Comparison of ENCODE assay signal across 24 mouse cellular contexts in genomic region chr9:95796323-95796722, GRCm38 (mm10). TPM values are rescaled to one million over a fixed set of nuclear protein-coding genes. Genes with fewer than 3 reads are reported as not detected.
A peak's percentile ranks its signal among the peaks of the same experiment; 100 is the strongest.
DNase-seq lines count a peak whose midpoint lies in the region; ATAC-seq and TF ChIP-seq lines count a peak whose summit lies in the region.
"Had no signal": no experiment of that assay in that cellular context is flagged by ENCODE, and none has a peak within 500 bp of the region (broad histone marks: within the 10 kb centered on the region; RNA-seq: fewer than 3 reads in every experiment).

No protein-coding gene starts in this region.

- H3K9ac ChIP-seq in intestine, postnatal 0 days (ENCODE audit: low read depth, low read length) = no peak overlapping the region
- H3K9ac ChIP-seq: embryonic facial prominence, embryonic 13.5 days; hindbrain, embryonic 13.5 days; liver, embryonic 14.5 days; neural tube, embryonic 13.5 days had no signal

- intact Hi-C loops in heart, postnatal 14 days (cut with DNase I) = no loop called here

- H3K4me1 ChIP-seq in kidney, adult 2 months (ENCODE audit: control insufficient read depth, insufficient read depth, low read length) = peaks cover 9% of the 10 kb centered on the region
- H3K4me1 ChIP-seq in intestine, postnatal 0 days (replicated peaks; ENCODE audit: control insufficient read depth, insufficient read depth, low read length) = peaks cover 3% of the 10 kb centered on the region; the same call in 1 of the 2 replicates
- H3K4me1 ChIP-seq: embryonic facial prominence, embryonic 13.5 days; hindbrain, embryonic 13.5 days; neural tube, embryonic 13.5 days had no signal

- no peak overlapping the region for H3K4me2 ChIP-seq in intestine, postnatal 0 days (replicated peaks; ENCODE audit: low read depth)
- H3K4me2 ChIP-seq: embryonic facial prominence, embryonic 13.5 days; hindbrain, embryonic 13.5 days; neural tube, embryonic 13.5 days had no signal

- no peaks in the 10 kb centered on the region for H3K9me3 ChIP-seq in intestine, postnatal 0 days (ENCODE audit: control insufficient read depth)
- H3K9me3 ChIP-seq: embryonic facial prominence, embryonic 13.5 days; neural tube, embryonic 13.5 days had no signal

- no peak for TF ChIP-seq CTCF in kidney, adult 2 months (conservative IDR thresholded peaks at IDR 0.05; ENCODE audit: insufficient read depth, insufficient read length, low read depth, low read length)
- peak; percentile 40 for TF ChIP-seq CTCF in intestine, postnatal 0 days (IDR thresholded peaks at IDR 0.05; ENCODE audit: low read depth)

- no peak for DNase-seq in kidney, adult 2 months
- no peak for DNase-seq in kidney, adult 9 months
- DNase-seq in A20 (ENCODE audit: low read depth, low spot score) = peak; percentile 40
- DNase-seq in ES-CJ7 (ENCODE audit: low read depth, low spot score) = peak; percentile 41
- no peak for DNase-seq in MN1 (ENCODE audit: low spot score)
- no peak for DNase-seq in heart, postnatal 14 days
- DNase-seq: adrenal gland, postnatal 10 days; cerebellum, adult 2 months; cerebellum, postnatal 25 days; embryo, embryonic 11 days; gastrocnemius, postnatal 25 days; heart, postnatal 36 days; kidney, postnatal 25 days; thymus, adult 18-20 months; thymus, postnatal 36 days had no signal

- no peaks in the 10 kb centered on the region for H3K27me3 ChIP-seq in kidney, adult 2 months (replicated peaks; ENCODE audit: control insufficient read depth, insufficient read depth, low read length)
- H3K27me3 ChIP-seq in intestine, postnatal 0 days (replicated peaks; ENCODE audit: control insufficient read depth, insufficient read depth, low read length) = no peaks in the 10 kb centered on the region
- H3K27me3 ChIP-seq: embryonic facial prominence, embryonic 13.5 days; hindbrain, embryonic 13.5 days; neural tube, embryonic 13.5 days had no signal

- H3K36me3 ChIP-seq in kidney, adult 2 months (ENCODE audit: control insufficient read depth, insufficient read depth, low read length) = no peaks in the 10 kb centered on the region
- H3K36me3 ChIP-seq in intestine, postnatal 0 days (ENCODE audit: control insufficient read depth, insufficient read depth) = no peaks in the 10 kb centered on the region
- H3K36me3 ChIP-seq: embryonic facial prominence, embryonic 13.5 days; hindbrain, embryonic 13.5 days; neural tube, embryonic 13.5 days had no signal

- TF ChIP-seq POLR2A in kidney, adult 2 months (IDR thresholded peaks at IDR 0.05; ENCODE audit: low read depth, low read length) = no peak

- no peak overlapping the region for H3K4me3 ChIP-seq in kidney, adult 2 months (ENCODE audit: insufficient read depth, low read depth, low read length)
- no peak overlapping the region for H3K4me3 ChIP-seq in intestine, postnatal 0 days (ENCODE audit: low read depth, low read length)
- H3K4me3 ChIP-seq: embryonic facial prominence, embryonic 13.5 days; hindbrain, embryonic 13.5 days; myocyte; neural tube, embryonic 13.5 days had no signal

- no peak for ATAC-seq in intestine, postnatal 0 days
- ATAC-seq: inflammation-experienced regulatory T-cells, adult 6 months; midbrain, embryonic 16.5 days had no signal

- 92% methylated on average over 2 of the region's 2 CpGs for WGBS in kidney, adult 2 months
- 96% methylated on average over 2 of the region's 2 CpGs for WGBS in intestine, postnatal 0 days

- H3K27ac ChIP-seq in kidney, adult 2 months (ENCODE audit: insufficient read depth, low read depth, low read length) = peak overlapping the region; percentile 100
- peak overlapping the region; percentile 92 for H3K27ac ChIP-seq in intestine, postnatal 0 days (ENCODE audit: low read depth, low read length)
- H3K27ac ChIP-seq: embryonic facial prominence, embryonic 13.5 days; hindbrain, embryonic 13.5 days; liver, embryonic 14.5 days; macrophage; neural tube, embryonic 13.5 days had no signal

RNA-seq across cellular contexts. Expression of gene Trpc1, which starts 46.1 kb away (rescaled TPM):
- polyA plus RNA-seq in kidney, adult 2 months (2012; rRNA removed) = 11.6 and 13.6 TPM in 2 replicates
- polyA plus RNA-seq in intestine, postnatal 0 days (2015; fragmentation: Nextera tagmentation; extraction: Ambion mirVana) = 1.8 and 2.0 TPM in 2 replicates
- 1 to 10 TPM; 6.7 to 8.6 TPM for total RNA-seq in heart, postnatal 14 days (2021)
- polyA plus RNA-seq: macrophage had no signal

RNA-seq across cellular contexts. Expression of gene Pls1, which starts 48.8 kb away (rescaled TPM):
- 12.0 and 21.6 TPM in 2 replicates for polyA plus RNA-seq in kidney, adult 2 months (2012; rRNA removed)
- polyA plus RNA-seq in intestine, postnatal 0 days (2015; fragmentation: Nextera tagmentation; extraction: Ambion mirVana) = 512 and 547 TPM in 2 replicates
- total RNA-seq in heart, postnatal 14 days (2021) = under 1 TPM in 1 of 2 experiments, not detected in 1; 0.36 TPM
- total RNA-seq: gastrocnemius, postnatal 25 days had no signal
- polyA plus RNA-seq: myocyte had no signal

Comparison
In these comparisons a context has a peak if more than half of its experiments do, and no peak if none do; other contexts are left out.
1. DNase-seq: peak in A20 (single experiment) and ES-CJ7 (single experiment); none in kidney, adult 2 months (single experiment), kidney, adult 9 months (single experiment), MN1 (single experiment) and heart, postnatal 14 days (0 of 2).
2. RNA of gene Pls1, which starts 48.8 kb away (polyA plus RNA-seq): 512 to 547 TPM in intestine, postnatal 0 days; 12.0 to 21.6 TPM in kidney, adult 2 months; every median in the first group is over 10 times any median in the second.